Mouse (Mus musculus): ENCODE results near the gene Rfx7. TPM values are rescaled to one million over a fixed set of nuclear protein-coding genes. Genes with fewer than 3 reads are reported as not detected.

Rfx7 gene
- polyA plus RNA-seq, 1 experiment from 2014 or later, result 7.0 TPM

Small RNAs within 50 kb of the gene (microRNA-seq; reads per million reads assigned to microRNA genes)
- not detected for gene Gm28010

Other genes starting within 250 kb of the Rfx7 start
- 13.8 and 25.2 TPM in 2 replicates for gene Mns1, start 94.2 kb upstream of the Rfx7 start, polyA plus RNA-seq (2015; fragmentation: Nextera tagmentation; extraction: Ambion mirVana)
- 14.4 and 15.2 TPM in 2 replicates for gene Tex9, start 40.0 kb upstream of the Rfx7 start, polyA plus RNA-seq (2015; fragmentation: Nextera tagmentation; extraction: Ambion mirVana)
- 428 and 482 TPM in 2 replicates for gene Nedd4, start 130.1 kb downstream of the Rfx7 start, polyA plus RNA-seq (2015; fragmentation: Nextera tagmentation; extraction: Ambion mirVana)